Mouse (Mus musculus): ENCODE results near the gene Pi4ka. TPM values are rescaled to one million over a fixed set of nuclear protein-coding genes. Genes with fewer than 3 reads are reported as not detected.

The Pi4ka gene
- 11.3 and 38.5 TPM in 2 replicates for polyA plus RNA-seq (2012; ENCODE audit: low replicate concordance)

GRCm38 (mm10) chr16:17405736-17406443 is at the start of gene Pi4ka, which contains the start of gene Snap29:
TSS of gene Pi4ka (minus strand) at chr16:17406314.
TSS of gene Snap29 (plus strand) at chr16:17405986.

GRCm38 (mm10) chr16:17451541-17452372 is 45.6 kb upstream of the Pi4ka start, which contains the start of gene Crkl:
TSS of gene Crkl (plus strand) at chr16:17451987.

DNA sequence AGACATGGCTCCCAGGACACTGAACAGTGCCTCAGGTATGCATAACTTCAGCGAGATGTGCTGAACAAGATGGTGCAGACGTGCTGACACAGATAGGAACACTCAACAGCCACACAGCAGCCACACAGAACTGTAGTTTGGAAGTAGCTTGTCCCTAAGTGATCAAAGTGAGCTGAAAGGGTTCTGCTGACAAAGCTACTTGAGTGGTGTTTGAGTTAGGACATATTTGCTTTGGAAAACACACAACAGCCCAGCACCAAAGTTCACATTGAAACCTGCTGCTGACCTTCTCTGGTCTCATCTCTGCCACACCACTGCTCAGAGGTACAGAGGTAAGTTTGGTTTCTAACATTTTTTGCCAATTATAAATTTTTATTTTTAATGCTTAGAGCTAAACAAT is 75.0 kb downstream of the Pi4ka start, which contains the start of gene Serpind1:
Serpind1 (plus strand) TSS at position 256 of the 400 bp plus-strand sequence.

GRCm38 (mm10) chr16:17275721-17276120 is 130.4 kb downstream of the Pi4ka start, which contains the start of gene Tmem191c:
TSS of gene Tmem191c (plus strand) at chr16:17276077.

DNA sequence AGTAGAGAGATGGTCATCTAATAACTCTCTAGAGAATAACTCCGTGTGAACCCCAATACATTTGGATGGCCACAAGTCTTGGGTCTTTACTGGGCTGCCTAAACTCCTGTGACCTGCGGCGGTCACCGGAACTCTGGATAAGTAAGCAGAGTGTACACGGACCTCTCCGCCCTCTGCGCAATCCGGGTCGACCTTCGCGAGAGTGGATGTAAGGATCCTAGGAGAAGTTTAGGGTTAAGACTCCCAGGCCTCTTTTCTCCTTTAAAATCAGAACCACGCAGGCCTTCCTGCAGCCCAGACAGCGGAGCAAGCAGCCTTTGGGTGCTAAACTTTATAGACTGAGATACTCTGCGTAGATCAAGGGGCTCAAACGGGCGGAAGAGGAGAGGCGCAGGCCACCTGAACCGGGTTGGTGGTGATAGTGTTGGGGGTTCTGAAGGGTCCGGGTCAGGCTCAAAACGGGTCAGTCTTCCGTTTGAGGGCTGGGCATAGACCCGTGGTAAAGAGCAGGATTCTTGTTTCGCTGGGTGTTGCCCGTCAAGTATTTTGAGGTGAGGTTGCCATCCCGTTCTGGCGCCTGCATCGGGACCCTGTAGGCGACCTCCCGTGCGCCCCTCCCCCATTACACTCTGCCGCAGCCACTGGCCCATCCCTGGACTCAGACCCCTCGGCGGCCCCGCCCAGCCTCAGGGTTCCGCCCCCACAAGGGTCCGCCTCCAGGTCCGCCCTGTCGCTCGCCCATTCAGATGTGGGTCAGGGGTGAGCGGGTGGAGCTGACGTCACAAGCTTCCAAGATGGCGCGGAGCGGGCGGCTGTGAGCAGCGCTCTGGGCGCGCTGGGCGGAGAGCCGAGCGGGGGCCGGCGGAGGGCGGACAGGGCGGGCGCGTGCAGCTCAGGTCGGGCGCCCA is 173.1 kb downstream of the Pi4ka start, which contains the start of gene Hic2:
Hic2 (plus strand) TSS at position 779 of the 908 bp plus-strand sequence.

Other genes with a start within 250 kb of the Pi4ka start
- gene Ube2l3, start 203.7 kb downstream of the Pi4ka start, polyA plus RNA-seq (2012; ENCODE audit: low replicate concordance): 55.2 and 55.9 TPM in 2 replicates
- gene Rimbp3, start 197.7 kb downstream of the Pi4ka start, polyA plus RNA-seq (2012; ENCODE audit: low replicate concordance): 0.09 and 0.10 TPM in 2 replicates
- 2.1 and 2.7 TPM in 2 replicates for gene Hic2, start 172.7 kb downstream of the Pi4ka start, polyA plus RNA-seq (2012; ENCODE audit: low replicate concordance)
- 17.8 and 50.5 TPM in 2 replicates for gene Tmem191c, start 130.2 kb downstream of the Pi4ka start, polyA plus RNA-seq (2012; ENCODE audit: low replicate concordance)
- not detected in 2 replicates for gene Serpind1, start 74.9 kb downstream of the Pi4ka start, polyA plus RNA-seq (2012; ENCODE audit: low replicate concordance)
- 10.6 and 14.6 TPM in 2 replicates for gene Snap29, start 328 bp downstream of the Pi4ka start, polyA plus RNA-seq (2012; ENCODE audit: low replicate concordance)
- gene Crkl, start 45.7 kb upstream of the Pi4ka start, polyA plus RNA-seq (2012; ENCODE audit: low replicate concordance): 26.5 and 55.6 TPM in 2 replicates
- not detected in 2 replicates for gene Aifm3, start 83.3 kb upstream of the Pi4ka start, polyA plus RNA-seq (2012; ENCODE audit: low replicate concordance)
- gene Lztr1, start 102.4 kb upstream of the Pi4ka start, polyA plus RNA-seq (2012; ENCODE audit: low replicate concordance): 31.8 and 40.5 TPM in 2 replicates
- gene Thap7, start 124.8 kb upstream of the Pi4ka start, polyA plus RNA-seq (2012; ENCODE audit: low replicate concordance): 135 and 167 TPM in 2 replicates
- not detected in 2 replicates for gene Lrrc74b, start 154.9 kb upstream of the Pi4ka start, polyA plus RNA-seq (2012; ENCODE audit: low replicate concordance)
- 0.04 TPM in 1 of 2 replicates, not detected in the other for gene P2rx6, start 155.6 kb upstream of the Pi4ka start, polyA plus RNA-seq (2012; ENCODE audit: low replicate concordance)
- gene Slc7a4, start 176.9 kb upstream of the Pi4ka start, polyA plus RNA-seq (2012; ENCODE audit: low replicate concordance): 0.38 and 0.89 TPM in 2 replicates
- 4.3 and 26.9 TPM in 2 replicates for gene Smpd4, start 213.0 kb upstream of the Pi4ka start, polyA plus RNA-seq (2012; ENCODE audit: low replicate concordance)
- 0.43 and 5.8 TPM in 2 replicates for gene Ccdc74a, start 240.2 kb upstream of the Pi4ka start, polyA plus RNA-seq (2012; ENCODE audit: low replicate concordance)